ENCODE assay signal across 11 mouse cellular contexts in the genomic region with DNA sequence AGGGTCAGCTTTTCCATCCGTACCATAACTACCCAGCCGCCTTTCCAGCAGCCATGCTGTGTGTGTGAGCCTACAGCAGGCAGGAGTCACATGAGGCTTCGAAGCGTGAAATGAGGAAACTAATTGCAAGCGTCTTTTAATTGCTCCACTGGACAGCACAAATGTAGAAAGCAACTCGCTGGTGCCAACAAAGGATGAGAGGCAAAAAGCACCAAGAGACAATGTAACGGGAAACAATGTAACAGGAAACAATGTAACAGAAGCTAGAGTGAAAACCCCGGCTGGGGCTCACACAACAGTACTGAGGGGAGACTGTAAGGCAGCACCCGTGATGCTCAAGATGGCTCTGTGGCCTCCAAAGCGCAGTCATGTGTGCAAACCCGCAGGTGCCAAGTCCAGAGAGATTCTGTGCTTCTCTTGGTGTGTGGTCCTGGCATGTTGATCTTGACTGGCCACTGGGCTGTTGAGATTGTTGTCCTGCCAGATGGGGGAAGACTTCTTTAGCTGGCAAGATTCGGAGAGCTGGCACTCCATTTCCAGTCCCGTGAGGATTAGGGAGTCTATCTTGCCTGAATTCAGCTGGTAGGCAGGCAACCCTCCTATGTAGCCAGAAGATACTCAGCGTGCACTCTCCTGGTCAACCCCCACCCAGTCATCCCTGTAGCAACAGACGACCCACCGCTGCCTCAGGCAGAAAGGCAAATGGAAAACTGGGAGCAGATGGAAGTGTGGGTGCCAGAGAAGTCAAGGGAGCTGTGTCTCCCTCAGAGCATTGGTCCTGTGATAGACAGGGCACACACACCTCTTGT. TPM values are rescaled to one million over a fixed set of nuclear protein-coding genes. Genes with fewer than 3 reads are reported as not detected.
DNase-seq lines count a peak whose midpoint lies in the region; ATAC-seq and TF ChIP-seq lines count a peak whose summit lies in the region.
"Had no signal": no experiment of that assay in that cellular context is flagged by ENCODE, and none has a peak within 500 bp of the region (broad histone marks: within the 10 kb centered on the region; RNA-seq: fewer than 3 reads in every experiment).

No protein-coding gene starts in this region.

- no peaks in the 10 kb centered on the region for H3K36me3 ChIP-seq in spleen, adult 2 months (ENCODE audit: control insufficient read depth, insufficient read depth, low read length)
- no peaks in the 10 kb centered on the region for H3K36me3 ChIP-seq in hindbrain, embryonic 16.5 days (ENCODE audit: control insufficient read depth, insufficient read depth, low read length)
- peaks cover 5% of the 10 kb centered on the region for H3K36me3 ChIP-seq in small intestine, adult 2 months (ENCODE audit: control insufficient read depth, insufficient read depth, low read length)
- H3K36me3 ChIP-seq: liver, embryonic 15.5 days had no signal

- no peak for TF ChIP-seq CTCF in spleen, adult 2 months (IDR thresholded peaks at IDR 0.05; ENCODE audit: extremely low read depth, insufficient read depth, insufficient read length, insufficient replicate concordance)
- TF ChIP-seq CTCF in small intestine, adult 2 months (IDR thresholded peaks at IDR 0.05; ENCODE audit: extremely low read depth, insufficient read length, insufficient replicate concordance, low read depth, low read length), result no peak

- no peaks in the 10 kb centered on the region for H3K9me3 ChIP-seq in hindbrain, embryonic 16.5 days (ENCODE audit: control insufficient read depth, low read length)
- H3K9me3 ChIP-seq: liver, embryonic 15.5 days had no signal

- no peak overlapping the region for H3K4me3 ChIP-seq in spleen, adult 2 months (ENCODE audit: extremely low read depth, insufficient read depth, insufficient read length)
- H3K4me3 ChIP-seq in hindbrain, embryonic 16.5 days (ENCODE audit: low read length), result no peak overlapping the region
- no peak overlapping the region for H3K4me3 ChIP-seq in small intestine, adult 2 months (ENCODE audit: low read depth, low read length)
- H3K4me3 ChIP-seq: liver, embryonic 15.5 days had no signal

- H3K4me2 ChIP-seq in hindbrain, embryonic 16.5 days (ENCODE audit: low read length), result no peak overlapping the region
- H3K4me2 ChIP-seq: liver, embryonic 15.5 days had no signal

- no peaks in the 10 kb centered on the region for H3K27me3 ChIP-seq in spleen, adult 2 months (ENCODE audit: control insufficient read depth, insufficient read depth, low read length)
- no peaks in the 10 kb centered on the region for H3K27me3 ChIP-seq in hindbrain, embryonic 16.5 days (replicated peaks; ENCODE audit: control insufficient read depth, insufficient read depth, low read length)
- H3K27me3 ChIP-seq in small intestine, adult 2 months (ENCODE audit: control insufficient read depth, insufficient read depth, low read length), result no peaks in the 10 kb centered on the region
- H3K27me3 ChIP-seq: liver, embryonic 15.5 days had no signal

- H3K4me1 ChIP-seq in spleen, adult 2 months (ENCODE audit: control insufficient read depth, insufficient read depth, insufficient read length), result peaks cover 65% of the 10 kb centered on the region
- H3K4me1 ChIP-seq in hindbrain, embryonic 16.5 days (ENCODE audit: control insufficient read depth, insufficient read depth, low read depth, low read length), result peaks cover 31% of the 10 kb centered on the region
- peaks cover 60% of the 10 kb centered on the region for H3K4me1 ChIP-seq in small intestine, adult 2 months (ENCODE audit: control insufficient read depth, insufficient read depth, insufficient read length, low read length)

- no peak for TF ChIP-seq POLR2A in spleen, adult 2 months (IDR thresholded peaks at IDR 0.05; ENCODE audit: low read depth, low read length)
- no peak for TF ChIP-seq POLR2A in small intestine, adult 2 months (IDR thresholded peaks at IDR 0.05; ENCODE audit: low read depth, low read length)

- peak; percentile 84 to 89 for DNase-seq in cerebellum, postnatal 10 days
- DNase-seq in cerebellum, adult 11-12 months, result no peak
- peak in 1 of 2 experiments; percentile 32 for DNase-seq in spleen, adult 2 months (ENCODE audit: low read depth in 1 of 2, low spot score in 2 of 2)
- DNase-seq in spleen, postnatal 10 days (ENCODE audit: low spot score in 2 of 2), result no peak
- DNase-seq in cerebellum, adult 11 months, result no peak
- DNase-seq: gastrocnemius, postnatal 14 days; spleen, adult 18-20 months had no signal

- peak overlapping the region; percentile 68 for H3K27ac ChIP-seq in spleen, adult 2 months (ENCODE audit: insufficient read depth, low read length)
- H3K27ac ChIP-seq in hindbrain, embryonic 16.5 days (ENCODE audit: low read depth, low read length), result peak overlapping the region; percentile 49
- H3K27ac ChIP-seq in small intestine, adult 2 months (ENCODE audit: insufficient read depth, low read depth, low read length), result peak overlapping the region; percentile 63
- H3K27ac ChIP-seq: liver, embryonic 15.5 days had no signal

- ATAC-seq in hindbrain, embryonic 16.5 days, result peak; percentile 77
- ATAC-seq in monocyte, adult 5-6 weeks (replicated peaks; ENCODE audit: insufficient number of reproducible peaks, low FRiP score, low TSS enrichment, poor library complexity, severe bottlenecking), result no peak

- 66% methylated on average over 16 of the region's 16 CpGs for WGBS in spleen, adult 2 months
- WGBS in hindbrain, embryonic 16.5 days, result 26% methylated on average over 16 of the region's 16 CpGs
- WGBS in small intestine, adult 2 months, result 73% methylated on average over 16 of the region's 16 CpGs

- no peak overlapping the region for H3K9ac ChIP-seq in hindbrain, embryonic 16.5 days (ENCODE audit: low read depth, low read length)
- H3K9ac ChIP-seq: liver, embryonic 15.5 days had no signal

RNA-seq across cellular contexts. Expression of a gene that starts 52.4 kb away (rescaled TPM):
- polyA plus RNA-seq in spleen, adult 2 months (2012; rRNA removed), result 20.4 and 26.2 TPM in 2 replicates
- polyA plus RNA-seq in hindbrain, embryonic 16.5 days (2015; fragmentation: Nextera tagmentation; extraction: Ambion mirVana), result 5.3 and 6.0 TPM in 2 replicates
- polyA plus RNA-seq in small intestine, adult 2 months (2012; rRNA removed), result 16.5 and 25.8 TPM in 2 replicates
- total RNA-seq in monocyte, adult 5-6 weeks (2017), result 80.1 to 98.6 TPM (median 93.0 TPM) in 3 replicates

RNA-seq across cellular contexts. Expression of a gene that starts 58.9 kb away (rescaled TPM):
- polyA plus RNA-seq in spleen, adult 2 months (2012; rRNA removed), result 66.8 and 181 TPM in 2 replicates
- polyA plus RNA-seq in hindbrain, embryonic 16.5 days (2015; fragmentation: Nextera tagmentation; extraction: Ambion mirVana), result 39.7 and 43.1 TPM in 2 replicates
- polyA plus RNA-seq in small intestine, adult 2 months (2012; rRNA removed), result 89.5 and 149 TPM in 2 replicates
- total RNA-seq in monocyte, adult 5-6 weeks (2017), result 88.0 to 114 TPM (median 88.1 TPM) in 3 replicates

Comparison
In these comparisons a context has a peak if more than half of its experiments do, and no peak if none do; other contexts are left out.
1. DNase-seq: peak in cerebellum, postnatal 10 days (2 of 2); none in cerebellum, adult 11-12 months (single experiment), spleen, postnatal 10 days (0 of 2) and cerebellum, adult 11 months (single experiment).
2. Peak in every context shown above with its lines, with median percentiles within 50 percentile points of each other: H3K27ac ChIP-seq.